Mouse (Mus musculus) c-Kit-positive CD71-positive TER-119-positive erythroid progenitor cells, embryonic 14.5 days (primary cell): ENCODE results near the gene Exosc1.

Source experiments
- DNase-seq: peaks from one replicate; pipeline ENCODE4 v3.0.0-alpha.2; 2013; ENCODE audit warnings: low spot score

Exosc1 gene

GRCm38 (mm10) chr19:41913774-41914591 is 19.2 kb downstream of the Exosc1 start:
- DNase-seq, result no peak

DNA sequence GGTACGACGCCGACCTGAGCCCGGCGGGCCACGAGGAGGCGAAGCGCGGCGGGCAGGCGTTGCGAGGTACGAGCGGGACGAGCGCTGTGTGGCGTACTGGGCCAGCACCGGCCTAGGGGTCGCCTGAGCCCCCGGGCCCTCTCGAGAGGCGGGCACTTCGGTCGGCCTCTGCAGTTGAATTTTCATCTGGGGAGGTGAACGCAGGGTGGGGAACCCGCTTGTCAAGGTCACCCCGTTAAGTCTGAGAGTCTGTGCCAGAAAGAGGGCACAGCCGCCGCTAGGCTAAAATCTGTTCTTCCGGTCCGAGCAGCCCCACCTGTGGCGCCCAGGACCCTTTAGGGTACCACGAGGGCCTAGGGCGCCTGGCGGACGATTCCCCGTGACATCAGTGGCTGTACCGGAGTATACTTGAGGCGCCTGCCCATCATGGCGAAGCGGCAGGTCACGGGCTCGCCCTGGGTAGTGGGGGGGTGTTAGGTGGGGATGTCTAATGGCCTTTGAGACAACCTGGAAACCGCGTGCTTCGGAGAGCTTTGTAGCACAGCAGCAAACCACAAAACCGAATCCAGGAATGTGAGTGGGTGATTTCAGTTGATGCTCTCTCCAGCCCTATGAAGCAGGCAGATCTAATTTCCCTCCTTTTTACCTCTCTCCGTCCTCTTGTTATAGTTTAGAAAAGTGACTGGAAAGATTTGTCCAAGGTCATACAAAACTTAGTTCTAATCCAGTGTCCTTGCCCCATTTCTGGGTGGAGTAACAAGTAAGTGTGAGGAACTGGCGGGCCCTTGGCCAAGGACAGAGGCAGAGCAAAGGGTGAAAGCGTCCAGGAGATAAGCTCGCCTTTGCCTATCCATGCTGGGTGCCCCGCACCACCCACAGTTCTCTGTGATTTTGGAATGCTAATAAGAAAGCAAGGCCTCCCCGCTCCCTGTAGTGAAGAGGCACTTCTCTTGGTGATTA is 20.8 kb downstream of the Exosc1 start:
- no peak for DNase-seq

GRCm38 (mm10) chr19:41911178-41912073 is 21.8 kb downstream of the Exosc1 start, which contains the start of gene Pgam1:
Pgam1 (plus strand) TSS chr19:41911923.
- peak; percentile 99 for DNase-seq

GRCm38 (mm10) chr19:41910396-41910795 is 22.8 kb downstream of the Exosc1 start:
- no peak for DNase-seq

- DNase-seq, result no peak
Observed at GRCm38 (mm10) chr19:41908736-41909135, 24.5 kb downstream of the Exosc1 start.

- DNase-seq, result no peak
Observed at GRCm38 (mm10) chr19:41907079-41907760, 26.0 kb downstream of the Exosc1 start.

DNA sequence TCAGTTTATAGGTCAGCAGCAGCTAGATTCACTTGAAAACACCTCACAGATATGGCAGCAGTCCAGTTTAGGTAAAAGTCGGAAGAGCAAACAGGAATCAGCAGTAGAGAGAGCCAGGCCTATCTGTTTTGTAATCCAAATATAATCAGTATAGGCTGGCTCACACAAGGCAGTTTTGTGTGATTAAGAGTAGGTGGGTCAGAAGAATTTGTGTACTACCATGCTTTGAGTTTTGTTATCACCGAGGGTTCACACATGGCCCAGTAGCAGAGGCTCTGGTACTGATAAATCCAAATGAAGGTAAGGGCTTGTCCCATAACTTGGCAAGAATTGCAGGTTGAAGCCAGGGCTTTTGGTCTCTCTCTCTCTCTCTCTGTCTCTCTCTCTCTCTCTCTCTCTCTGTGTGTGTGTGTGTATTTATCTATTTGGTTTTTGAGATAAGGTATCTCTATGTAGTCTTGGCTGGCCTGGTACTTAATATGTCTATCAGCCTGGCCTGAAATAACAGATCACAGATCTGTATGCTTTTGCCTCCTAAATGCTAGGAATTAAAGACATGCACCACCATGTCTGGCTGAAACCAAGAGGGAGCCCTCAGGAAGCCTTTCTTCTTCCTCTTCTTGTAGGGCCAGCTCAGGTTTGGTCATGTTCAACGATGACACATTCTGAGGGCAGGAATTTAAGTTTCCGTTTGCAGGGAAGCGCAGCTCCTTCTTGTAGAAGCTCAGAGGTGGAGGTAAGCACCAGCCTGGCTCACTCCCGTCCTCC is 26.7 kb downstream of the Exosc1 start:
- DNase-seq, result no peak

DNA sequence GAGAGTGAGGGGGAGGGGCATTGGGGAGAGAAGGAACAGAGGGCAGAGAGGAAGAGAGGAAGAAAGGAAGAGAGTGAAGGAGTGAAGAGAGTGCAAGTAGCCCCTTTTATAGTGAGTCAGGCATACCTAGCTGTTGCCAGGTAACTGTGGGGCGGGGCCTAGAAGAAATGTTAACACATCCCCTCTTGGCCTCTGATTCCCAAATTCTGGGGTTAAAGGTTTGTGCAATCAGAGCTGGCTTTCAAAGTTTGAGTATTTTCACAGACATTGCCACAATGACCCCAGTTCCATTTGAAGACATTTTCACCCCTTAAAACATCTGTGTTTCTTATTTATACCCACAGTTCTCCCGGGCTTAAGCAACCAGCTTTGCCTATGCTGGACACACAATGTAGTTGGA is 28.0 kb downstream of the Exosc1 start:
- DNase-seq, result no peak

DNA sequence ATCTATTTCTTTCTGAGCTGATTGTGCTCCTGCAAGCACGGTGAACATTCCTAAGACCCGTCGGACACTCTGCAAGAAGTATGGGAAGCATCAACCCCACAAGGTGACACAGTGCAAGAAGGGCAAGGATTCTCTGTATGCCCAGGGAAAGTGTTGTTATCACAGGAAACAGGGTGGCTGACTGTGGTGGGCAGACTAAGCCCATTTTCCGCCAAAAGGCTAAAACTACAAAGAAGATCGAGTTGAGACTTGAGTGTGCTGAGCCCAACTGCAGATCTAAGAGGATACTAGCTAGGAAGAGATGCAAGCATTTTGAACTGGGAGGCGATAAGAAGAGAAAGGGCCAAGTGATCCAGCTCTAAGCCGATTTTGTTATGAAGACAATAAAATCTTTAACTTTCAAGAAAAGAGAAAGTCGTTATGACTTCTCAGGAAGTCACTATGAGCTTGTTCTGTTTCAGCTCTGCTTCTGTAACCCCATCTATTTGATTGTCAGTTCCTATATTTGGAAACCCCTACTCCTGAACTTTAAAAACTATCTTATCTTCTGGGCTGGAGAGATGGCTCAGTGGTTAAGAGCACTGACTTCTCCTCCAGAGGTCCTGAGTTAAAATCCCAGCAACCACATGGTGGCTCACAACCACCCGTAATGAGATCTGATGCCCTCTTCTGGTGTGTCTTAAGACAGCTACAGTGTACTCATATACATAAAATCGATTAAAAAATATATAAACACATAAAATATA is 30.2 kb downstream of the Exosc1 start:
- DNase-seq, result no peak

DNA sequence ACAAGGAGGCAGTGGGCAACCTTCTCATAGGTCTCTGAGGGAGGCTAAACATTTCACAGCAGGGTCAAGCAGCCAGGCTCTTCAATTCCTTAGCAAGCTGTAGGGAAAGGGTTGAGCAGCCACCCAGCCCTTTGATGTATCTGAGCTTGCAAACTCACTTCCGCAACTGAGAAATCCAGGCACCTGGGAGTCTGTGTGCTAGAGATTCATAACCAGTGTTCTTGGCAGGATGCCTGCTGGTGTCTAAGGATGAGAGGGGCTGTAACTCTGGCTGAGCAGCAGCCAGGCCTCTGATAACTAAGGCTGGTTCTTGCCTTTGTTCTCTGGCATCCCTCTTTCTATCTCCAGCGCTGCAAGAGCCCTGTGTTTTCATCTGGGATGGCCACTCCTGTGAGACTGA is 31.5 kb downstream of the Exosc1 start:
- DNase-seq, result no peak

DNA sequence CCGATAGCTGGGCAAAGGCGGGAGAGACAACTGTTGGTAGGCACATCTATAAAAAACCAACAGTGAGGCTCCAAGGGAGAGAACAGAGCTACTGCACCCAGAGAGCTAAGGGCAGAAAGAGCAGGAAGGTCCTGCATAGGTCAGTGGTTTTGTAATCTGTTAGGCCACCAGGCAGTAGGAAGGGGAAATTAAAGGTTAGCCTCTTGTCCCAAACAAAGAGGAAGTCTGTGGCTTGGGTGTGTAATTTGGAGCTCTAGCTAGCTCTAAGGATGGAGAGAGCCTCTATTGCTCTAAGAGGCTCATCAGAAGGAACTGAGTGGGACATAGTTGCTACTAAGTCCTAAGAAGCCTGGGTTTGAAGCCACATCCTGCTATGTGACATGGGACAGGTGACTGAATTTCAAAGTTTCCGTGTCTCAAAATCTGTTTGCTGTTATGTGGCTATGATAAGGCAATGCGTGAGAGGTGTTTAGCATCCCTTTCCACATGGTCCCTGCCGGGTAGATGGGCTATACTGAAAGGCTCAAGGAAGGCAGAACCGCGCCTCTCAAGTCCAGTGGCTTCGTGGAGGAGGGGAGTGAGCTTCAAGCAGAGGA is 32.6 kb downstream of the Exosc1 start:
- DNase-seq, result no peak

DNA sequence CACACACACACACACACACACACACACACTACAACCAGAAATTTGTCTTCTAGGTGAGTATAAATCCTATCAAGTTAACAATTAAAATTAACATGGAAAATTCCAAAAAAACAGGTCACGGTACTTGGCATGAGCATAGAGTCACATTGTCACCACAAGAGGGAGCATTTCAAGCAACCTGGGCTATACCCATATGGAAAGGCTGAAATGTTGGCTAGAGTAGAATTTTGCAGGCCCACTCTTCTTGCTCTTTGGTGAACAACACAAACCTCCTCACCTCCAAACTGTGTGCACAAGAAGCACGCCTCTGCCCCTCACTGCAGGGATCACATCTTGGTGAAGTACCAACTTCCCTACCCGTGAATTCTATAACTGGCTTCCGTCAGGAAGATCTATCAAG is 34.4 kb downstream of the Exosc1 start:
- peak; percentile 63 for DNase-seq

DNA sequence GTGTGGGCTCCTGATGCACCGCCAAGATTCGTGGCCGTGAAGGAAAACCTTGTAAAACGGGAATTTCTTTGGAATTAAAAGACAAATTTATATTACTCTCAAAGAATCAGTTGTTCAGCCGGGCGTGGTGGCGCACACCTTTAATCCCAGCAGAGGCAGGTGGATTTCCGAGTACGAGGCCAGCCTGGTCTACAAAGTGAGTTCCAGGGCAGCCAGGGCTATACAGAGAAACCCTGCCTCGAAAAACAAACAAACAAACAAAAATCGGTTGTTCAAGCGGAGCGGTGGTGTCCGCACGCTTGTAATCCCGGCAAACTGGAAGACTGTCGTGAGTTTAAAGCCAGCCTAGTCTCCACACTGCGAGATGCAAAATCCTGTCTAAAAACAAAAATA is 36.9 kb downstream of the Exosc1 start:
- DNase-seq, result no peak

- peak; percentile 90 for DNase-seq
Observed at GRCm38 (mm10) chr19:41895460-41896318, 37.5 kb downstream of the Exosc1 start, which contains the start of gene Rrp12. Rrp12 (minus strand) TSS chr19:41896173.

GRCm38 (mm10) chr19:41894959-41895358 is 38.3 kb downstream of the Exosc1 start:
- peak; percentile 74 for DNase-seq

DNA sequence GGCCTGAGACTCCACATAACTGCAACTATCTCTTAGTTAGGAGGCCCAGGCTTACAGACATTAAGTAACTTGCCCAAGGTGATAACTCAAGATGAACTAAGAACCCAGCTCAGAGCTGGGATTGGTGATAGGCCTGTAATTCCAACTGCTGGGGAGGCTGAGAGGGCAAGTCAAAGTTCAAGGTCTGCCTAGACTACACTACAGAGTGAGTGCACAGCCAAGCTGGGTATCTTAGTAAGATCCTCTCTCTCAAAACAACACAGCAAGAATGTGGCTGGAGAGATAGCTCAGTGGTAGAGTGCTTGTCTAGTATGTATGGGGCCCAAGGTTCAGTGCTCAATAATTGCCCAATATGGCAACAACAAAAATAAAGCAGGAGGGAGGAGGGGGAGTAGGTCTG is 45.0 kb downstream of the Exosc1 start:
- DNase-seq, result peak; percentile 81

- no peak for DNase-seq
Observed at GRCm38 (mm10) chr19:41883882-41884281, 49.3 kb downstream of the Exosc1 start.

- no peak for DNase-seq
Observed at GRCm38 (mm10) chr19:41881842-41882241, 51.4 kb downstream of the Exosc1 start.
